Mouse (Mus musculus): Measurements from ENCODE around the gene Rcn3. TPM values are rescaled to one million over a fixed set of nuclear protein-coding genes. Genes with fewer than 3 reads are reported as not detected.

The Rcn3 gene
- polyA plus RNA-seq, 1 experiment from 2014 or later, result 260 TPM

GRCm38 (mm10) chr7:45069671-45070070 is 22.4 kb downstream of the Rcn3 start:
- Histone ChIP-seq H3K4me1 (ENCODE audit: control insufficient read depth, insufficient read depth, low read length) (no peaks in the 10 kb centered on the region), H3K4me3 (ENCODE audit: low read length) (no peak overlapping the region), H3K27me3 (replicated peaks; ENCODE audit: control insufficient read depth, insufficient read depth, low read length) (no peaks in the 10 kb centered on the region), H3K36me3 (ENCODE audit: control insufficient read depth, insufficient read depth, low read length) (peaks cover under 1% of the 10 kb centered on the region; the same call in 1 of the 2 replicates), H3K4me2 (ENCODE audit: low read depth, low read length) (no peak overlapping the region), H3K27ac (ENCODE audit: low read length) (no peak overlapping the region), H3K9ac (ENCODE audit: low read depth, low read length) (no peak overlapping the region), H3K9me3 (ENCODE audit: control insufficient read depth, low read length) (no peaks in the 10 kb centered on the region)
- ATAC-seq, result no peak
- WGBS, result 79% methylated on average over 2 of the region's 2 CpGs

GRCm38 (mm10) chr7:45068000-45068318 is 24.1 kb downstream of the Rcn3 start:
- Histone ChIP-seq H3K9ac (ENCODE audit: low read depth, low read length) (no peak overlapping the region), H3K9me3 (ENCODE audit: control insufficient read depth, low read length) (no peaks in the 10 kb centered on the region), H3K36me3 (ENCODE audit: control insufficient read depth, insufficient read depth, low read length) (no peaks in the 10 kb centered on the region), H3K4me2 (ENCODE audit: low read depth, low read length) (no peak overlapping the region), H3K4me1 (ENCODE audit: control insufficient read depth, insufficient read depth, low read length) (peaks cover 4% of the 10 kb centered on the region), H3K27ac (ENCODE audit: low read length) (no peak overlapping the region), H3K4me3 (ENCODE audit: low read length) (no peak overlapping the region), H3K27me3 (replicated peaks; ENCODE audit: control insufficient read depth, insufficient read depth, low read length) (no peaks in the 10 kb centered on the region)
- 36% methylated on average over 5 of the region's 5 CpGs for whole genome bisulfite sequencing
- ATAC-seq, result peak; percentile 41; the same call in 1 of the 2 replicates

GRCm38 (mm10) chr7:45067190-45067999 is 24.6 kb downstream of the Rcn3 start:
- H3K9me3 ChIP-seq (ENCODE audit: control insufficient read depth, low read length), result no peaks in the 10 kb centered on the region
- 82% methylated on average over 4 of the region's 4 CpGs for WGBS
- H3K4me2 ChIP-seq (ENCODE audit: low read depth, low read length), result no peak overlapping the region
- no peaks in the 10 kb centered on the region for H3K27me3 ChIP-seq (replicated peaks; ENCODE audit: control insufficient read depth, insufficient read depth, low read length)
- no peaks in the 10 kb centered on the region for H3K36me3 ChIP-seq (ENCODE audit: control insufficient read depth, insufficient read depth, low read length)
- H3K9ac ChIP-seq (ENCODE audit: low read depth, low read length), result no peak overlapping the region
- ATAC-seq, result no peak
- H3K27ac ChIP-seq (ENCODE audit: low read length), result no peak overlapping the region
- no peak overlapping the region for H3K4me3 ChIP-seq (ENCODE audit: low read length)
- peaks cover 4% of the 10 kb centered on the region for H3K4me1 ChIP-seq (ENCODE audit: control insufficient read depth, insufficient read depth, low read length)

- H3K9ac ChIP-seq (ENCODE audit: low read depth, low read length), result peak within 1 kb of the TSS; percentile 77
- no peaks in the 10 kb centered on the region for H3K36me3 ChIP-seq (ENCODE audit: control insufficient read depth, insufficient read depth, low read length)
- peak; percentile 90 for ATAC-seq
- H3K4me1 ChIP-seq (ENCODE audit: control insufficient read depth, insufficient read depth, low read length), result peaks cover 12% of the 10 kb centered on the region
- peak within 1 kb of the TSS; percentile 57 for H3K4me2 ChIP-seq (ENCODE audit: low read depth, low read length)
- peak within 1 kb of the TSS; percentile 74 for H3K4me3 ChIP-seq (ENCODE audit: low read length)
- H3K27ac ChIP-seq (ENCODE audit: low read length), result peak within 1 kb of the TSS; percentile 92
- WGBS, result under 1% methylated on average over 31 of the region's 31 CpGs
- no peaks in the 10 kb centered on the region for H3K27me3 ChIP-seq (replicated peaks; ENCODE audit: control insufficient read depth, insufficient read depth, low read length)
- H3K9me3 ChIP-seq (ENCODE audit: control insufficient read depth, low read length), result no peaks in the 10 kb centered on the region
These were observed 29.7 kb downstream of the Rcn3 start, which contains the start of the genes Nosip and Prrg2 for GRCm38 (mm10) chr7:45062239-45062835. Nosip (plus strand) TSS chr7:45062429. Prrg2 (minus strand) TSS chr7:45062677.

GRCm38 (mm10) chr7:45061532-45062075 is 30.4 kb downstream of the Rcn3 start:
- Histone ChIP-seq H3K4me1 (ENCODE audit: control insufficient read depth, insufficient read depth, low read length) (peaks cover 12% of the 10 kb centered on the region), H3K36me3 (ENCODE audit: control insufficient read depth, insufficient read depth, low read length) (no peaks in the 10 kb centered on the region), H3K4me3 (ENCODE audit: low read length) (peak overlapping the region; percentile 74), H3K9me3 (ENCODE audit: control insufficient read depth, low read length) (no peaks in the 10 kb centered on the region), H3K27me3 (replicated peaks; ENCODE audit: control insufficient read depth, insufficient read depth, low read length) (no peaks in the 10 kb centered on the region), H3K27ac (ENCODE audit: low read length) (peak overlapping the region; percentile 92), H3K9ac (ENCODE audit: low read depth, low read length) (peak overlapping the region; percentile 77), H3K4me2 (ENCODE audit: low read depth, low read length) (peak overlapping the region; percentile 57)
- WGBS, result 10% methylated on average over 11 of the region's 11 CpGs
- peak; percentile 62 for ATAC-seq

GRCm38 (mm10) chr7:45060632-45061122 is 31.3 kb downstream of the Rcn3 start:
- Histone ChIP-seq H3K9ac (ENCODE audit: low read depth, low read length) (0 out of 2 replicates have a peak overlapping the region, but pooled peaks have one; percentile 77), H3K4me3 (ENCODE audit: low read length) (no peak overlapping the region; the same call in 1 of the 2 replicates), H3K27ac (ENCODE audit: low read length) (no peak overlapping the region), H3K9me3 (ENCODE audit: control insufficient read depth, low read length) (no peaks in the 10 kb centered on the region), H3K4me2 (ENCODE audit: low read depth, low read length) (peak overlapping the region; percentile 57), H3K36me3 (ENCODE audit: control insufficient read depth, insufficient read depth, low read length) (no peaks in the 10 kb centered on the region), H3K4me1 (ENCODE audit: control insufficient read depth, insufficient read depth, low read length) (peaks cover 12% of the 10 kb centered on the region), H3K27me3 (replicated peaks; ENCODE audit: control insufficient read depth, insufficient read depth, low read length) (no peaks in the 10 kb centered on the region)
- no peak for ATAC-seq
- WGBS, result 79% methylated on average over 6 of the region's 6 CpGs

GRCm38 (mm10) chr7:45058607-45059571 is 33.1 kb downstream of the Rcn3 start:
- Histone ChIP-seq H3K27me3 (replicated peaks; ENCODE audit: control insufficient read depth, insufficient read depth, low read length) (no peaks in the 10 kb centered on the region), H3K36me3 (ENCODE audit: control insufficient read depth, insufficient read depth, low read length) (no peaks in the 10 kb centered on the region), H3K4me2 (ENCODE audit: low read depth, low read length) (no peak overlapping the region), H3K9me3 (ENCODE audit: control insufficient read depth, low read length) (no peaks in the 10 kb centered on the region), H3K27ac (ENCODE audit: low read length) (no peak overlapping the region), H3K4me1 (ENCODE audit: control insufficient read depth, insufficient read depth, low read length) (peaks cover 14% of the 10 kb centered on the region), H3K9ac (ENCODE audit: low read depth, low read length) (no peak overlapping the region), H3K4me3 (ENCODE audit: low read length) (no peak overlapping the region)
- whole genome bisulfite sequencing, result 72% methylated on average over 10 of the region's 10 CpGs
- ATAC-seq, result no peak

- H3K9ac ChIP-seq (ENCODE audit: low read depth, low read length), result no peak overlapping the region; the same call in 1 of the 2 replicates
- H3K27ac ChIP-seq (ENCODE audit: low read length), result no peak overlapping the region
- no peak for ATAC-seq
- H3K4me2 ChIP-seq (ENCODE audit: low read depth, low read length), result no peak overlapping the region
- peaks cover 12% of the 10 kb centered on the region for H3K4me1 ChIP-seq (ENCODE audit: control insufficient read depth, insufficient read depth, low read length)
- no peaks in the 10 kb centered on the region for H3K9me3 ChIP-seq (ENCODE audit: control insufficient read depth, low read length)
- H3K4me3 ChIP-seq (ENCODE audit: low read length), result no peak overlapping the region
- no peaks in the 10 kb centered on the region for H3K27me3 ChIP-seq (replicated peaks; ENCODE audit: control insufficient read depth, insufficient read depth, low read length)
- H3K36me3 ChIP-seq (ENCODE audit: control insufficient read depth, insufficient read depth, low read length), result no peaks in the 10 kb centered on the region
These were observed 35.1 kb downstream of the Rcn3 start for GRCm38 (mm10) chr7:45056972-45057348.
